Comparison of ENCODE assay signal across 20 mouse cellular contexts in genomic region chr2:96850839-96851396, GRCm38 (mm10).
DNase-seq lines count a peak whose midpoint lies in the region; ATAC-seq and TF ChIP-seq lines count a peak whose summit lies in the region.
"Had no signal": no experiment of that assay in that cellular context is flagged by ENCODE, and none has a peak within 500 bp of the region (broad histone marks: within the 10 kb centered on the region; RNA-seq: fewer than 3 reads in every experiment).

No protein-coding gene starts in this region.

- 64% methylated on average over 5 of the region's 5 CpGs for WGBS in forebrain, embryonic 14.5 days
- 87% methylated on average over 5 of the region's 5 CpGs for WGBS in forebrain, embryonic 11.5 days

- H3K4me1 ChIP-seq in forebrain, embryonic 14.5 days (ENCODE audit: control insufficient read depth, insufficient read depth, low read length), result no peaks in the 10 kb centered on the region
- H3K4me1 ChIP-seq in forebrain, embryonic 11.5 days (replicated peaks; ENCODE audit: control insufficient read depth, insufficient read depth, low read length), result no peaks in the 10 kb centered on the region
- H3K4me1 ChIP-seq: heart, embryonic 15.5 days; intestine, embryonic 15.5 days had no signal

- no peak overlapping the region for H3K4me3 ChIP-seq in forebrain, embryonic 14.5 days (ENCODE audit: low read depth, low read length)
- H3K4me3 ChIP-seq in forebrain, embryonic 11.5 days (ENCODE audit: low read depth, low read length), result no peak overlapping the region
- H3K4me3 ChIP-seq: heart, embryonic 15.5 days; intestine, embryonic 15.5 days had no signal

- TF ChIP-seq POLR2A in brain, embryonic 14.5 days (IDR thresholded peaks at IDR 0.05; ENCODE audit: borderline replicate concordance, extremely low read depth, insufficient read depth, insufficient read length, poor library complexity, severe bottlenecking), result no peak

- no peaks in the 10 kb centered on the region for H3K36me3 ChIP-seq in forebrain, embryonic 14.5 days (ENCODE audit: control insufficient read depth, insufficient read depth, low read length)
- H3K36me3 ChIP-seq in forebrain, embryonic 11.5 days (ENCODE audit: control insufficient read depth, insufficient read depth, low read length), result no peaks in the 10 kb centered on the region
- H3K36me3 ChIP-seq: heart, embryonic 15.5 days; intestine, embryonic 15.5 days had no signal

- no peaks in the 10 kb centered on the region for H3K9me3 ChIP-seq in forebrain, embryonic 14.5 days (replicated peaks; ENCODE audit: control insufficient read depth, low read length)
- H3K9me3 ChIP-seq in forebrain, embryonic 11.5 days (ENCODE audit: control insufficient read depth, low read length), result no peaks in the 10 kb centered on the region
- H3K9me3 ChIP-seq: heart, embryonic 15.5 days; intestine, embryonic 15.5 days had no signal

- H3K4me2 ChIP-seq in forebrain, embryonic 14.5 days (ENCODE audit: low read length), result no peak overlapping the region
- H3K4me2 ChIP-seq in forebrain, embryonic 11.5 days (ENCODE audit: low read depth, low read length, severe bottlenecking), result no peak overlapping the region
- H3K4me2 ChIP-seq: heart, embryonic 11.5 days; heart, embryonic 15.5 days; hindbrain, embryonic 14.5 days; intestine, embryonic 15.5 days had no signal

- ATAC-seq in forebrain, embryonic 14.5 days, result peak; percentile 61
- ATAC-seq in forebrain, embryonic 11.5 days (replicated peaks; ENCODE audit: low FRiP score), result no peak
- ATAC-seq: intestine, embryonic 15.5 days had no signal

- peak; percentile 69 for DNase-seq in forebrain, embryonic 14.5 days (ENCODE audit: low spot score)
- no peak for DNase-seq in forebrain, embryonic 11.5 days (ENCODE audit: low spot score)
- peak; percentile 11 for DNase-seq in Muller cell, postnatal 12 days (ENCODE audit: inconsistent ontology term)
- DNase-seq in brain, embryonic 14.5 days (ENCODE audit: low read depth), result peak; percentile 75
- DNase-seq in retina, embryonic 14.5 days (ENCODE audit: low spot score), result peak; percentile 66
- no peak for DNase-seq in thymus, postnatal 10 days (ENCODE audit: low spot score in 2 of 2)
- DNase-seq in kidney, adult 8-10 months, result no peak
- DNase-seq: adrenal gland, adult 2 months; adrenal gland, postnatal 36 days; cerebellum, adult 2 months; cerebellum, postnatal 10 days; gastrocnemius, postnatal 10 days; heart, adult 18-20 months; heart, postnatal 14 days; kidney, adult 18-20 months had no signal

- H3K27ac ChIP-seq in forebrain, embryonic 14.5 days (ENCODE audit: low read depth, low read length), result no peak overlapping the region
- H3K27ac ChIP-seq in forebrain, embryonic 11.5 days (ENCODE audit: low read depth, low read length), result no peak overlapping the region
- H3K27ac ChIP-seq: heart, embryonic 15.5 days; hindbrain, embryonic 14.5 days; intestine, embryonic 15.5 days had no signal

- no peak for TF ChIP-seq CTCF in brain, embryonic 14.5 days (IDR thresholded peaks at IDR 0.05; ENCODE audit: borderline replicate concordance, extremely low read depth, insufficient read depth, insufficient read length)

- no peaks in the 10 kb centered on the region for H3K27me3 ChIP-seq in forebrain, embryonic 14.5 days (replicated peaks; ENCODE audit: control insufficient read depth, insufficient read depth, low read length)
- no peaks in the 10 kb centered on the region for H3K27me3 ChIP-seq in forebrain, embryonic 11.5 days (ENCODE audit: control insufficient read depth, insufficient read depth, low read length)
- H3K27me3 ChIP-seq: CH12.LX; heart, embryonic 15.5 days; intestine, embryonic 15.5 days had no signal

- no peak overlapping the region for H3K9ac ChIP-seq in forebrain, embryonic 14.5 days (ENCODE audit: low read length)
- H3K9ac ChIP-seq in forebrain, embryonic 11.5 days (ENCODE audit: low read length), result no peak overlapping the region
- H3K9ac ChIP-seq: heart, embryonic 15.5 days; hindbrain, embryonic 14.5 days; intestine, embryonic 15.5 days had no signal

Comparison
In these comparisons a context has a peak if more than half of its experiments do, and no peak if none do; other contexts are left out.
1. DNase-seq: peak in forebrain, embryonic 14.5 days (single experiment), Muller cell, postnatal 12 days (single experiment), brain, embryonic 14.5 days (single experiment) and retina, embryonic 14.5 days (single experiment); none in forebrain, embryonic 11.5 days (single experiment), thymus, postnatal 10 days (0 of 2) and kidney, adult 8-10 months (0 of 2).